Mouse (Mus musculus) erythroblast, embryonic 14.5 days (primary cell): Measurements from ENCODE around the gene Ndufa7.

ENCODE experiments used
- GATA1 ChIP-seq: IDR thresholded peaks from 2 replicates; pipeline ENCODE4 v1.6.1; 2012; ENCODE audit warnings: low read length, inconsistent platforms, mixed read lengths
- TAL1 ChIP-seq: IDR thresholded peaks from 3 replicates; pipeline ENCODE4 v1.6.1; 2012; ENCODE audit warnings: low read length, inconsistent platforms, mixed read lengths

DNA sequence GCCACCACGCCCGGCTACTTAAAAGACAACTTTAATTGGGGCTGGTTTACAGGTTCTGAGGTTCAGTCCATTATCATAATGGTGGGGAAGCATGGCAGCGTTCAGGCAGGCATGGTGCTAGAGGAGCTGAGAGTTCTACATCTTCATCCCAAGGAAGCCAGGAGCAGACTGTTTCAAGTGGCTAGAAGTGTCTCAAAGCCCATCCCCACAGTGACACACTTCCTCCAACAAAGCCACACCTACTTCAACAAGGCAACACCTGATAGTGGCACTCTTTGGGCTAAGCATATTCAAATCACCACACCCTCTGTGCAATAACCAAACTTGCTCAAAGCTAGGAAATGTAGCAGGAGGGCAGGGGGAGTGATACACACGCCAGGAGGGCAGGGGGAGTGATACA lies 20.2 kb upstream of the Ndufa7 start:
- TF ChIP-seq TAL1 (no peak), GATA1 (no peak)
